Mouse (Mus musculus) kidney, embryonic 16.5 days (tissue): ENCODE measurements at regions not wholly inside any gene's neighbourhood (a gene's known extent, or its start where the extent isn't known, plus 50 kb on each side); places are given as distances from the start of the nearest gene placed in this dataset.

ENCODE experiments used
- ATAC-seq: fragments of 200-750 bp; cut with Nextera tagmentation; 2 replicates; pipeline ENCODE4 v1.8.0; 2017; ENCODE audit warnings: moderate TSS enrichment; ENCODE audit not compliant: low FRiP score, low TSS enrichment
- H3K27ac ChIP-seq: fragments of 300-500 bp; sonication (generic); 2 replicates; pipeline ENCODE4 v1.5.1; 2014; ENCODE audit warnings: low read length
- H3K27me3 ChIP-seq: fragments of 300-500 bp; sonication (generic); 2 replicates; pipeline ENCODE4 v1.6.1; 2014; ENCODE audit warnings: low read length, control low read depth, mixed read lengths; ENCODE audit not compliant: insufficient read depth
- H3K36me3 ChIP-seq: fragments of 300-500 bp; sonication (generic); 2 replicates; pipeline ENCODE4 v1.6.1; 2014; ENCODE audit warnings: low read length, control low read depth, mixed read lengths; ENCODE audit not compliant: insufficient read depth
- H3K4me1 ChIP-seq: fragments of 300-500 bp; sonication (generic); 2 replicates; pipeline ENCODE4 v1.6.1; 2014; ENCODE audit warnings: low read length, control low read depth, mixed read lengths; ENCODE audit not compliant: insufficient read depth
- H3K4me2 ChIP-seq: fragments of 300-500 bp; sonication (generic); replicated peaks from 2 replicates; pipeline ENCODE4 v1.6.1; 2014; ENCODE audit warnings: low read depth, low read length
- H3K4me3 ChIP-seq: fragments of 300-500 bp; sonication (generic); 2 replicates; pipeline ENCODE4 v1.5.1; 2014; ENCODE audit warnings: mild to moderate bottlenecking, low read length
- H3K9ac ChIP-seq: fragments of 300-500 bp; sonication (generic); replicated peaks from 2 replicates; pipeline ENCODE4 v1.6.1; 2014; ENCODE audit warnings: low read length
- H3K9me3 ChIP-seq: fragments of 300-500 bp; sonication (generic); 2 replicates; pipeline ENCODE4 v1.6.1; 2016; ENCODE audit warnings: low read length, control low read depth
- WGBS: fragments of 180-500 bp; shearing (Covaris S2); extraction: QIAGEN DNeasy Blood & Tissue Kit; methylation state at CpG from one replicate; pipeline ENCODE4 v1.1.7; 2014; 5-methylcytosine and 5-hydroxymethylcytosine counted together

DNA sequence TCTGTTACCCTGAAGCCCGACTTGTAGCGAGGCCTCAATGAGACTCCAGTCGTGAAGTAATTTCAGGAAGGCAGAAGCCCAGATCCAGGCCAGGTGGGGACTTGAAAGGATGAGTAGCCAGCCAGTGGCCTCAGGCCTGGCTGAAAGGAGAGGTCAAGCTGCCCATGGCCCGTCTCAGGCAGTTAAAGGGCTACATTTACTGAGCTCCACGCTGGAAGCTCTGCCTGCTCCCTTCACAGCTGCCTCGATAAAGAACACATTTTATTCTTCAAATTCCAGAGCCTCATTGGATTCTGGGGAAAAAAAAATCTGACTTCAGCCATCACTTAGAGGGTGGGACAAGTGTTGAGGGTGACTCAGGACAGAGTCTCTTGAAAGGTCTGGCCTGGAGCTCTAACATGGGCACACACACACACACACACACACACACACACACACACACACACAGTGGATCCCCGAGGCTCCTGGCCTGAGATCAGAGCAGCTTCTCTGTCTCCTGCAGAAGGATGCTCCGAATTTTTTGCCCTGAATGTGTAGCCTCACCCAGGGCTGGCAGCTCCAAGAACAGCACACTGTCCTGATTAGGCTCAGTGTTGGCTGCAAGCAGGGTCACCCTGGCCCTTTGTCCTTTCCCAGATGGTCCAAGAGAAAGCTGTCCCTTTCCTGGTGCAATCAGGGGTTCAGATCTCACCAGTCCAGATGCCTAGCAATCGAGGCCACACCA, 53.0 kb downstream of the Gadd45g start:
- Histone ChIP-seq H3K4me3 (no peak overlapping the region), H3K27ac (no peak overlapping the region), H3K4me1 (peaks cover 18% of the 10 kb centered on the region), H3K27me3 (no peaks in the 10 kb centered on the region), H3K4me2 (no peak overlapping the region), H3K9ac (no peak overlapping the region), H3K9me3 (peaks cover 7% of the 10 kb centered on the region; the same call in 1 of the 2 replicates), H3K36me3 (no peaks in the 10 kb centered on the region)
- ATAC-seq, result no peak
- 49% methylated on average over 9 of the region's 9 CpGs for WGBS

DNA sequence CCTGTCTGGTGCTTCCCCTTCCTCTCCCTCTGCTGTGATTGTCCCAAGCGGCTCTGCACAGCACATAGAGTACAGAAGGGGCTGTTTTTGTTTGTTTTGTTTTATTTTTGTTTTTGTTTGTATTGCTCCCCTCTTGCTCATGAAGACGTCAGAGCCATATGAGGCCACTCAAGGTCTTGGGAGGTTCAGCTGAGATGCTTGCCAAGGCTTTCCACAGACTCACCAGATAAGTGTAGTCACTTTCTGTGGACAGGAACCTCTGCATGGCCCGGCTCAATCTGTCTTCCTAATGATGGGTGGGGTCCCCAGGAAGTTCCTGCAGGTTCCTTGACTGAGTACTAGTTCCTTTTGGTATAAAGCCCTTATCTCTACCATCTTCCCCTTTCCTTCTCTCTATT, 53.6 kb downstream of the Gadd45g start:
- peaks cover 18% of the 10 kb centered on the region for H3K4me1 ChIP-seq
- 50% methylated on average over 3 of the region's 3 CpGs for WGBS
- no peak overlapping the region for H3K4me2 ChIP-seq
- H3K9ac ChIP-seq, result no peak overlapping the region
- no peak for ATAC-seq
- H3K9me3 ChIP-seq, result peaks cover 1% of the 10 kb centered on the region; the same call in 1 of the 2 replicates
- no peak overlapping the region for H3K4me3 ChIP-seq
- no peaks in the 10 kb centered on the region for H3K36me3 ChIP-seq
- H3K27me3 ChIP-seq, result no peaks in the 10 kb centered on the region
- no peak overlapping the region for H3K27ac ChIP-seq

DNA sequence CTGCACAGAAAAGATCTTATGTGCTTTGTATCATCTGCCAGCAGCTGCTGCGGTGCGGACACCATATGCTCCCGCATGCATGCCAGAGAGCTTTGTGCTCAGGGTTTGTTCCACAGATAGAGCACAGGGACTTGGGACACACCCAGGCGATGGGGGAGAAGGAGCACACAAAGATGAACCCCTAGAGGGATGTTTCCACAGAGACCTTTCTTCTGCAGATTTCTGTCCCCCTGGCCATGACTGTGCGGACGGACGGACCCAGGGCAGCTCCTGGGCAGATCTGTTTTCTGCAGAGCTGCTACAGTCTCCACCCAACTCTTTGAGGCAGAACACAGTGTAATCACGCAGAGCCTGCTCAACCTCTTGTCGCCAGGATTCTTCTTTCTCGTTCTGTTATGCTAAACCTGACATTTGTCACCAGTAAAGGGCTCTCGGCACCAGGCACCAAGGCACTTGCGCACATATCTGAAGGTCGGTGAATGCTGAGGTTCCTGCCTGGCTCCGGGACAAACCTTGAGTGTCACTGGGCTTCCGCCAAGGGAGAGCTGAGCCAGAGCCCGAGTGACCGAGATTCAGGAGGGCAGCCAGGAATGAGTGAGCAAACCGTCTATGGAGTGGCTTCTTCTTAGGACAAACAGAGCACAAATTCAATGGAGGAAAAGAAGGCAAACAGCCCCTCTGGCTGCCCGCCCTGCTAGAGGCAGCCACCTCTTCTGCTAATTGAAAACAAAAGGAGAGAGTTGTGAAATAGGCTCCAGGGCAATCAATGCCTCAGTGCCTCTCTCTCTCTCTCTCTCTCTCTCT, 56.2 kb downstream of the Gadd45g start:
- peak overlapping the region; percentile 8; the same call in 1 of the 2 replicates for H3K9ac ChIP-seq
- WGBS, result 32% methylated on average over 19 of the region's 19 CpGs
- no peak overlapping the region for H3K4me3 ChIP-seq
- no peak overlapping the region; the same call in 1 of the 2 replicates for H3K27ac ChIP-seq
- peaks cover 18% of the 10 kb centered on the region for H3K4me1 ChIP-seq
- H3K36me3 ChIP-seq, result no peaks in the 10 kb centered on the region
- H3K27me3 ChIP-seq, result no peaks in the 10 kb centered on the region
- H3K4me2 ChIP-seq, result peak overlapping the region; percentile 30
- no peak for ATAC-seq
- H3K9me3 ChIP-seq, result no peaks in the 10 kb centered on the region

DNA sequence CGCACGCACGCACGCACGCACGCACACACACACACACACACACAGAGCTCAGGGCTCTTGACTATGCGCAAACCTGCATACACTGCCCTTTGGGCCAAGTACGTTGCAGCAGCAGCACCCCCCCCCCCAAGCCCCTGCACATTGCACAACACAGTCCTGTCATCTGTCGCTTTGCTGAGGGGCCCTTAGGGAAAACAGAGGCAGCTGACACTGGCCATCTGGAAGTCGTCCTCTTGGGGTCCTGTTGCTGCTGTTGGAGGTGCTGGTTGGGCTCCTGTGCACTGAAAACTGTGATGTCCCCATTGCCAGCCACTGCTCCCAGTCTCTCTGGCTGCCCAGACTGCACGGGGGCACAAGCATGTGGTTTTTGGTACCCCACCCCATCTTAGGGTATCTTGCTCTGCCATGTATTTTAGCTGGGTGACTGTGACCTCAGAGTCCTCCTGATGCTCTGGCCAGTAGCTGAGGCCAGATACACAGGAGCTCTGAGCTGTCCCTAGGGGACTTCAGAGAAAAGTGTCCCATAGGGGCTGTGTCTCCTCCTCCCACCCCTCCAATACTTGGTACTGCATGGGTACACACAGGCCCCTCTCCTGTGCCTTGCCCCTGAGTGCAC, 57.0 kb downstream of the Gadd45g start:
- H3K4me2 ChIP-seq, result no peak overlapping the region
- peaks cover 18% of the 10 kb centered on the region for H3K4me1 ChIP-seq
- ATAC-seq, result peak; percentile 64
- H3K36me3 ChIP-seq, result no peaks in the 10 kb centered on the region
- H3K9me3 ChIP-seq, result no peaks in the 10 kb centered on the region
- no peak overlapping the region for H3K4me3 ChIP-seq
- WGBS, result 27% methylated on average over 11 of the region's 11 CpGs
- H3K27me3 ChIP-seq, result no peaks in the 10 kb centered on the region
- no peak overlapping the region for H3K27ac ChIP-seq
- no peak overlapping the region for H3K9ac ChIP-seq

DNA sequence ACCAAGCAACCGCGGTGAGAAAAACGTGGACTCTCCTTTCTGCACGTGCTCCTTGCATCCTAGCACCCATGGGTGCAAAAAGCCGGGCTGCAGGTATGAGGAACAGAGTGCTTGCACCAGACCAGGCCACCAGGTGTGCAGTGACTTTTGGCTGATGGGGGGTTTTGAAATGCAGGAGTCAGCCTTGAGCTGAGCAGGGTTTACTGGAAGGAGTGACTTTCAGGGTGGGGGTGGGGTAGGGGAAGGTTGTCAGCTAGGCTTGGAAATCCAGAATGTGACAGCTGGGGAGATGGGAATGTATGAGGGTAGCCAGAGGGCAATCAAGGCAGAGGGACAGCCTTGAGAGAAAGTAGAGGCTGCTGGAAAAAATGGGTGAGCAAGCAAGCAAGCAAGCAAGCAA, 58.8 kb downstream of the Gadd45g start:
- Histone ChIP-seq H3K27ac (no peak overlapping the region), H3K4me1 (peaks cover 18% of the 10 kb centered on the region), H3K9ac (no peak overlapping the region), H3K27me3 (no peaks in the 10 kb centered on the region), H3K4me3 (no peak overlapping the region), H3K36me3 (no peaks in the 10 kb centered on the region), H3K4me2 (no peak overlapping the region), H3K9me3 (no peaks in the 10 kb centered on the region)
- WGBS, result 67% methylated on average over 5 of the region's 5 CpGs
- no peak for ATAC-seq

DNA sequence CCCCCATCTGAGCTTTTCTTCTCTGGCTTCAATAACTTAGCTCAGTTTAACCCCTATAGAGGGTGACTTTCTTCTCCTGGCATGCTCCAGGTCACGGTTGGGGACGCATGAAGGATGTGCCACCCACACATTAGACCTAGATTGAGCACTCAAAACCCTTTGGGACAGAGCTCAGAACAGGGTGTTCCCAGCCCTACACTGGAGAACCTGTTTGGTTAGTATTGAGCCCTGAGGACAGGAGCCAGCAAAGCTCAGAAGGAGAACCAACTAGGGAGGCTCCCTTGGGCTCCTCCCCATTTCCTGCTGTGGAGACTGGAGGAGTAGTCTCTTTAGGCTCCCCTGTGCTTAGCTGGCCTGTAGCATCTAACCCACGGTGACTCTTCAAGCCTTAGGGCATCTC, 59.6 kb downstream of the Gadd45g start:
- Histone ChIP-seq H3K9ac (no peak overlapping the region), H3K36me3 (no peaks in the 10 kb centered on the region), H3K27ac (no peak overlapping the region; the same call in 1 of the 2 replicates), H3K4me1 (peaks cover 18% of the 10 kb centered on the region), H3K27me3 (no peaks in the 10 kb centered on the region), H3K9me3 (no peaks in the 10 kb centered on the region), H3K4me2 (no peak overlapping the region), H3K4me3 (no peak overlapping the region)
- peak; percentile 62 for ATAC-seq
- 70% methylated on average over 3 of the region's 3 CpGs for WGBS

DNA sequence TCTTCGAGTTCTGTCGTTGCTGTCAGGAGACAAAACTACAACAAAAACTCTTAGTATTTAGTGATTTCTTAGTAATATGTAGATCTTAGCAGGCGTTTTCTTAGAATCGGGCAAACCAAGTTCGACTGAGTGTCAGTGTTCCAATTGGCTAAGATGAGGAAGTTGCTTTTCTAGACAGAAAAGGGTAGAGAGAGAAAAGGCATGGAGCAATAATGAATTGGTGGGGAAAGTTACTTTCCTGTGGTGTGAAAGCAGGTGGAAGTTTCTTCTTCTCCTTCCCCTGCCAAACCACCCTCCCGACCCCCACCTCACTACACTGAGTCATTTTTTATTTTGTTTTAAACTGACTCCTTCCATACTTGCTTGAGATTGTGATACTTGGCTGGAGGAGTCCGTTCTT, 62.0 kb downstream of the Gadd45g start:
- Histone ChIP-seq H3K4me2 (no peak overlapping the region), H3K27me3 (no peaks in the 10 kb centered on the region)
- 77% methylated on average over 7 of the region's 7 CpGs for WGBS

DNA sequence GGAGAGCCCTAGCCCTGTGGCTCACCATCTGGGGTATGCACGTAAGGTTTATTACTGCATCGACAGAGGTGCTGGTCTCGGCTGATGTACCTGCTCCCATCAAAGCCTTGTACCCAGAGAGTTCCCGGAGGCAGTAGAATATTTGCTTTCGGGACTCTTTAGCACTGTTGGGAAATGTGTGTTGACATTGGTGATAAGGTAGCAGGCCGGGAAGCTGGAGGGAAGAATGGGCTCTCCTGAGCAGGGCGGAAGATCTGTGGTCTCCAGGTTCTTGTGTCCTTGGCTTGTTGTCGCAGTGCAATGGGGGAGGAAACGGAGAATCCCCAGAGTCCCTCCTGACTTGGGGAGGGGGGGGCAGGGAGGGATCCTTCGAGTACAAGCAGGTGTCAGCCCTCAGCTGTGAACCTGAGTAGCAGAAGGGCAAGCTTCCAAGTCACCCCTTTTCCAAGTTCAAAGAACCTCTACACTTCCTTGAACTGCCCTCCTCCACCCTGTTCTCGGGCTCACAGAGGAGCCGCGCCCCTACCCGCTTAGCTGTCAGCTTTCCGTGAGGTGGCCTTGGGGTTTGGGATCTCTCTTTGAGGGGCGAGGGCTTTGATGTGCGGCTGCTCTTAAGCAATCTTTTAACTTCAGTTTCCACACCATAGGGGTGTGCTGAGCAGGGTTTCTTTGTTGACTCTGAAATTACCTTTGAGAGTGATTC, 65.0 kb downstream of the Gadd45g start:
- no peak overlapping the region for H3K4me2 ChIP-seq
- ATAC-seq, result no peak
- no peak overlapping the region for H3K27ac ChIP-seq

More for the DNA sequence above, 62.0 kb downstream of the Gadd45g start:
- no peak for ATAC-seq
- H3K36me3 ChIP-seq, result no peaks in the 10 kb centered on the region
- peaks cover 17% of the 10 kb centered on the region for H3K4me1 ChIP-seq
- no peaks in the 10 kb centered on the region for H3K9me3 ChIP-seq
- H3K4me3 ChIP-seq, result no peak overlapping the region
- no peak overlapping the region for H3K27ac ChIP-seq
- no peak overlapping the region for H3K9ac ChIP-seq

DNA sequence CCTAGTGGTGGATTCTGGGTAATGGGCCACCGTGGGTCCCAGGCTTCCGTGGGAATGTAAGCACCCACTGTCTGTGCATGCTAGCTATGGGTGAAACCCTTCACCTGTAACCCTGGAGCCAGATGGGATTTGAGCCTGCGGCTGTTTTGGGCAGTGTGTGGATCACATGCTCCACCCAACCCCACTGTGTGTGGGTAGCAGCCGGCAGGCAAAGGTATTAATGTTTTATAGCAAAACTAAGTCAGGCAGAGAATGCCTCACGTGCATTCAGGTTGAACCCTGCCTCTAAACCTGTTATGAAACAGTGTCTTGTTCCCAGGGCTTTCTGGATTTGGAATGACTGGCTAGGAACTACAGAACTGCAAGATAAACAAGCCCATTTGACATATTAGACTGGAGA, 66.0 kb downstream of the Gadd45g start:
- no peak for ATAC-seq
- H3K4me2 ChIP-seq, result no peak overlapping the region
- no peak overlapping the region for H3K9ac ChIP-seq
- WGBS, result 49% methylated on average over 5 of the region's 5 CpGs
- H3K4me1 ChIP-seq, result peaks cover 25% of the 10 kb centered on the region
- peak overlapping the region; percentile 59 for H3K27ac ChIP-seq
- no peaks in the 10 kb centered on the region for H3K27me3 ChIP-seq
- no peak overlapping the region for H3K4me3 ChIP-seq
- H3K9me3 ChIP-seq, result no peaks in the 10 kb centered on the region
- no peaks in the 10 kb centered on the region for H3K36me3 ChIP-seq

More for the DNA sequence above, 65.0 kb downstream of the Gadd45g start:
- Histone ChIP-seq H3K4me1 (peaks cover 14% of the 10 kb centered on the region), H3K36me3 (no peaks in the 10 kb centered on the region), H3K9me3 (no peaks in the 10 kb centered on the region), H3K9ac (no peak overlapping the region), H3K4me3 (no peak overlapping the region), H3K27me3 (no peaks in the 10 kb centered on the region)
- 40% methylated on average over 17 of the region's 17 CpGs for WGBS
